Mouse (Mus musculus) intestine, postnatal 0 days (tissue): ENCODE results near the gene Ucp3. TPM values are rescaled to one million over a fixed set of nuclear protein-coding genes. Genes with fewer than 3 reads are reported as not detected.

ENCODE experiments used
- ATAC-seq: fragments of 200-750 bp; cut with Nextera tagmentation; 2 replicates; pipeline ENCODE4 v1.8.0; 2017; ENCODE audit warnings: mild to moderate bottlenecking, moderate TSS enrichment, moderate library complexity
- H3K27ac ChIP-seq: fragments of 300-500 bp; sonication (generic); 2 replicates; pipeline ENCODE4 v1.5.1; 2014; ENCODE audit warnings: mild to moderate bottlenecking, low read depth, low read length, moderate library complexity
- H3K27me3 ChIP-seq: fragments of 300-500 bp; sonication (generic); replicated peaks from 2 replicates; pipeline ENCODE4 v1.6.1; 2014; ENCODE audit warnings: low read length, mixed read lengths; ENCODE audit not compliant: control insufficient read depth, insufficient read depth
- H3K36me3 ChIP-seq: fragments of 300-500 bp; sonication (generic); 2 replicates; pipeline ENCODE4 v1.6.1; 2014; ENCODE audit warnings: mild to moderate bottlenecking, moderate library complexity; ENCODE audit not compliant: control insufficient read depth, insufficient read depth
- H3K4me1 ChIP-seq: fragments of 300-500 bp; sonication (generic); replicated peaks from 2 replicates; pipeline ENCODE4 v1.6.1; 2014; ENCODE audit warnings: antibody characterized with exemption, low read length, mixed read lengths; ENCODE audit not compliant: control insufficient read depth, insufficient read depth
- H3K4me2 ChIP-seq: fragments of 300-500 bp; sonication (generic); replicated peaks from 2 replicates; pipeline ENCODE4 v1.6.1; 2014; ENCODE audit warnings: low read depth, mild to moderate bottlenecking, moderate library complexity
- H3K4me3 ChIP-seq: fragments of 300-500 bp; sonication (generic); 2 replicates; pipeline ENCODE4 v1.5.1; 2014; ENCODE audit warnings: low read depth, low read length
- H3K9ac ChIP-seq: fragments of 300-500 bp; sonication (generic); 2 replicates; pipeline ENCODE4 v1.6.1; 2014; ENCODE audit warnings: mild to moderate bottlenecking, low read depth, low read length
- H3K9me3 ChIP-seq: fragments of 300-500 bp; sonication (generic); 2 replicates; pipeline ENCODE4 v1.6.1; 2016; ENCODE audit warnings: mixed run types; ENCODE audit not compliant: control insufficient read depth
- CTCF ChIP-seq: sonication (generic); IDR thresholded peaks from 2 replicates; pipeline ENCODE4 v1.5.1; 2016; ENCODE audit warnings: low read depth, mild to moderate bottlenecking, control low read depth, antibody characterized with exemption, moderate library complexity
- WGBS: fragments of 180-500 bp; shearing (Covaris S2); extraction: QIAGEN DNeasy Blood & Tissue Kit; methylation state at CpG from one replicate; pipeline ENCODE4 v1.1.7; 2014; 5-methylcytosine and 5-hydroxymethylcytosine counted together
- polyA plus RNA-seq: library from polyadenylated mRNA; unstranded; fragments of >200 nt; fragmentation: Nextera tagmentation; extraction: Ambion mirVana; gene quantifications from 2 replicates; pipeline ENCODE4 v1.2.1, GENCODE M21; 2015

Ucp3 gene
- polyA plus RNA-seq, 1 experiment from 2014 or later = not detected

DNA sequence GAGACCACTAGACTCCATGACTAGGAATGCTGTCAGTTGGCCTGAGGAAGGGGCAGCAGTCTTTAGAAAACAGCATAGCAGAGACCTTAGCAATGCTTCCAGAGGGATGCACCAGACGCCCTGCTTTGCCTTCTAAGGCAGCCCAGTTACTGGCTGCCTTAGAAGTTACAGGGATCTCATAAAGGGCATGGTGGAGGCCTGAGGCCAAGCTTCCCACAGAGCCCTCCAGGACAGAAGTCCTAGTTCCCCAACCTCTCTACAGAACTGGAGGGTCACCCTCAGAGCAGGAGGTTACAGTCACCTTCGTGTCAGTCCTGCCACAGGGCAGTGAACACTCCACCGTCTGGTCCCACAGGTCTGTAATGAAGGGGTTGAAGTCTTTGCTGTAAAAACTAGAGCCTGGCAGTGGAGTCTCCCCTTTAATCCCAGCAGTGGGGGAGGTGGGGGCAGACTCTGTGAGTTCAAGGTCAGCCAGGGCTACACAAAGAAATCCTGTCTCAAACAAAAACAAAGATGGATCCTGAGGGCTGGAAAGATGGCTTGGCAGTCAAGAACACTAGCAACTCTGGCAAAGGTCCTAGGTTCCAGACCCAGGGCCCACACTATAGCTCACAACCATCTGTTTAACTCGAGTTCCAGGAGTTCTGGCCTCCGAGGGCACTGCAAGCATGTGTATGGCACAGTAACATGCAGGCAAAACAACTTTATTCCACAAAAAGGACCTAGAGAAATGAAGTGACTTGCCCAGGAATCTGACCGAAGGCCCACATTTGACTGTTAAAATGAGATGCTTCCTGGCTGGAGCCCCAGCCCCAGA lies 28.4 kb downstream of the Ucp3 start:
- no peak for TF ChIP-seq CTCF
- H3K9ac ChIP-seq = no peak overlapping the region
- no peaks in the 10 kb centered on the region; the same call in 1 of the 2 replicates for H3K4me1 ChIP-seq
- no peak overlapping the region for H3K4me3 ChIP-seq
- no peak overlapping the region for H3K4me2 ChIP-seq
- 64% methylated on average over 6 of the region's 6 CpGs for WGBS
- peaks cover 38% of the 10 kb centered on the region for H3K36me3 ChIP-seq
- H3K9me3 ChIP-seq = no peaks in the 10 kb centered on the region
- H3K27me3 ChIP-seq = no peaks in the 10 kb centered on the region
- no peak overlapping the region for H3K27ac ChIP-seq
- ATAC-seq = no peak

DNA sequence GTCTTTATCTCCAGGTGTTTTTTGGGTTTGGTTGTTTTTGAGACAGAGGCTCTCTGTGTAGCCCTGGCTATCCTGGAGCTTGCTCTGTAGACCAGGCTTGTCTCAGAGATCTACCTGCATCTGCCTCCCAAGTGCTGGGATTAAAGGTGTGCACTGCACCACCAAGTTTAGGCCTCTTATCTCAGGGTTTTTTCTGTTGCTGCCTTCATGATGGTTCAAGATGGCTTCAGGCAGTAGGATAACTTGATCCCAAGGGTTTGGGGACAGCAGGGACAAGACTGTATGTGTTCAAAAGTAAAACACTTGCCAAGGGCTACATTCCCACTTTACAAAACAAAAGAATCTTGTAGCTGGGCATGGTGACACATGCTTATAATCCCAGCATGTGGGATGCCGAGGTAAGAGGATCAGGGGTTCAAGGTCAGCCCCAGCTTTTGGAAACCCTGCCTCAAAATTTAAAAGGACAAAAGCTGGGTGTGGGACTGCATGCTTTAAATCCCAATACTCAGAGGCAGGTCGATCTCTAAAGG lies 29.1 kb downstream of the Ucp3 start:
- Histone ChIP-seq H3K27me3 (no peaks in the 10 kb centered on the region), H3K4me3 (no peak overlapping the region), H3K4me1 (no peaks in the 10 kb centered on the region; the same call in 1 of the 2 replicates), H3K27ac (no peak overlapping the region), H3K36me3 (peaks cover 32% of the 10 kb centered on the region), H3K9ac (no peak overlapping the region), H3K4me2 (no peak overlapping the region), H3K9me3 (no peaks in the 10 kb centered on the region)
- TF ChIP-seq CTCF = no peak
- ATAC-seq = no peak
- WGBS = 36% methylated on average over 2 of the region's 2 CpGs

DNA sequence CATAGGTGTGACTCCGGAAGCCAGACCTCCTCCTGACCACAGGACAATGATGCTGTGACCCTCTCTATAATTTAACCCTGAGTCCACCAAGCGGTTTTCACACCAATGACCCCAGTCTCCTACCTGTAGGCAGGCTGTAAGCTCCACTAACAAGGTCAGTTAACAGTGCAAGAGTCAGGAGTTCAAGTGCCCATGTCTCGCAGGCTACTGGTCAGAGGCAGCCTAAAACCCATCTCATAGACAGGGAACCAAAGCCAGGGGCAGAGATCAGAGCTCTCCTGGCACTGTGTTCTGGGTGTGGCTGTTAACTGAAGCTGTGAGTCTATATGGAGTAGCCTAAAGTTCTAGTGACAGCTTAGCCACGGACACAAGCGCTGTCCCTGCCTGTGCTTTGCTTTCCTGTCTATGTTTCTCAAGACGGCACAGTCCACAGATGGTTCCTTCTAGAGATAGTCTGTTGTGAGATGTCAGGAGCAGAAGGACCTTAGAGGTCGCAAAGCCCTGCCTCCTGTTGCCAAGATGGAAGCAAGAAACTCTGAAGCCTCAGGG lies 29.7 kb downstream of the Ucp3 start:
- H3K36me3 ChIP-seq = peaks cover 27% of the 10 kb centered on the region
- no peaks in the 10 kb centered on the region for H3K9me3 ChIP-seq
- H3K27ac ChIP-seq = no peak overlapping the region
- TF ChIP-seq CTCF = no peak
- H3K9ac ChIP-seq = no peak overlapping the region
- H3K4me1 ChIP-seq = no peaks in the 10 kb centered on the region; the same call in 1 of the 2 replicates
- H3K4me3 ChIP-seq = no peak overlapping the region
- no peaks in the 10 kb centered on the region for H3K27me3 ChIP-seq
- 56% methylated on average over 7 of the region's 7 CpGs for WGBS
- ATAC-seq = no peak
- H3K4me2 ChIP-seq = no peak overlapping the region

DNA sequence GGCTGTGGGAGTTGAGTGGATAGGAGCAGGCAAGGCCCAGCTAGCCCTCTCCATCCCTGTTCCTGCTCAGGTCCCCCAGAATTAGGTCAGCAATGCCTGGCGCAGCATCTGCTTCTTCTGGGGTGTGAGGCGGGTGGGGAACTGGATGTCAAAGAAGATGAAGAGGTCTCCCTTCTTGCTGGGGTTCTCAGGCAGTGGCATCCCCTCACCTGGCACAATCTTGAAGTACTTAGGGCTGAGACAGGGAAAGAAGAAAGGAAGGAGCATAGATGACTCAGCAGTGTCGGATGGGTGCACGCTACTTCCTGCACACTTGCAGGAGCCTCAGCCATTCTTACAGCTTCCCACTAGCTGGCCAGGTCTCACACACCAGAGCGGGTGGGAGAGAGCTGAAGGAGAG lies 30.3 kb downstream of the Ucp3 start:
- H3K9me3 ChIP-seq = no peaks in the 10 kb centered on the region
- ATAC-seq = no peak
- H3K4me2 ChIP-seq = no peak overlapping the region
- TF ChIP-seq CTCF = no peak
- no peaks in the 10 kb centered on the region; the same call in 1 of the 2 replicates for H3K4me1 ChIP-seq
- H3K27me3 ChIP-seq = no peaks in the 10 kb centered on the region
- peaks cover 21% of the 10 kb centered on the region for H3K36me3 ChIP-seq
- no peak overlapping the region for H3K4me3 ChIP-seq
- 71% methylated on average over 5 of the region's 5 CpGs for WGBS
- no peak overlapping the region for H3K27ac ChIP-seq
- no peak overlapping the region for H3K9ac ChIP-seq

DNA sequence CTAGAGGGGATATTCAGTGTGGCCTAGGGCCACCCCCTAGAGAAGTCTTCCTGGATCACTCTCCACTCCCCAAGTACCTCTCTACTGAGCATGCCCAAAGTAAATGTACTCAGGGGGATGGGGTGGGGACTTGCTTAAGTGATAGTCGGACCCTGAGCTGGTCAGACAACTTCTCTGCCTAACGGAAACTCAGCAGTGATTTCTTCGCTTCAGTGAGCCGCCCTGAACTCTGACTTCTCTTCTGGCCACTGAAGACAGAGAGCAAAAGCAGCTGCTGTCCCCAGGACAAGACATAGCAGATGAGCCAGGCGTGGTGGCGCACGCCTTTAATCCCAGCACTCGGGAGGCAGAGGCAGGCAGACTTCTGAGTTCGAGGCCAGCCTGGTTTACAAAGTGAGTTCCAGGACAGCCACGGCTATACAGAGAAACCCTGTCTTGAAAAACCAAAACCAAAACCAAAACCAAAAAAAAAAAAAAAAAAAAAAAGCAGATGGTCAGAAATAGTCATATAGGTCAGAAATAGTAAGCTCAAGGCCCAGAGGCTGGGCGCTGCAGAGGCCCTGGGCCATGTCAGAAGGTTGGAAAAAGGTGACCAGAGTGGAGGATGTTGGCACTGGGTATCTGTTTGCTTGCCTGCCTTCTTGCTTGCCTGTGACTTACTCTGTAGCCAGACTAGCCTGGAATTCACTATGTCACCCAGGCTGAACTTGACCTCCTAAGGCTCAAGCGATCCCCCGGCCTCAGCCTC lies 32.1 kb downstream of the Ucp3 start:
- ATAC-seq = no peak
- WGBS = 64% methylated on average over 13 of the region's 13 CpGs
- Histone ChIP-seq H3K9me3 (no peaks in the 10 kb centered on the region), H3K27ac (no peak overlapping the region), H3K27me3 (no peaks in the 10 kb centered on the region), H3K4me3 (no peak overlapping the region), H3K36me3 (peaks cover 2% of the 10 kb centered on the region; the same call in 1 of the 2 replicates), H3K4me1 (no peaks in the 10 kb centered on the region; the same call in 1 of the 2 replicates), H3K4me2 (no peak overlapping the region), H3K9ac (no peak overlapping the region)
- TF ChIP-seq CTCF = no peak

DNA sequence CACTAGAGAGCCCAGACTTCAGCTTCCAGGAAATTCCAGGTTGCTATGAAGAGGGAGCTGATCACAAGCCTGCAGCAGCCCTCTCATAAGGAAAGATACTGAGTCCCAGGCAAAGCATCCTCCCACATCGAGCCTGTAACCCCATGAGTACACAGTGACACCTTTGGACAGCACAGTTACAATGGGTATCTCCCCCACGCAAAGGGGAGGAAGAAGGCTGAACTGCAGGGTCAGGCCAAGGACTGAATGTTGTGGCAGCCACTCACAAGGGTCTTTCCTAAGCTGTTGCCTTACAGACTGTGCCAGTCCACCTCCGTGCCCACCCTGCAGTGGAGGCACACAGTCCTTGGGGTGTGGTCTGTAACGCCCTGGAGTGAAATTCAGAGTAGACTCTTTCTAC lies 33.7 kb downstream of the Ucp3 start:
- H3K9ac ChIP-seq = no peak overlapping the region
- no peak for TF ChIP-seq CTCF
- no peak overlapping the region for H3K4me2 ChIP-seq
- no peaks in the 10 kb centered on the region for H3K9me3 ChIP-seq
- no peak overlapping the region for H3K4me3 ChIP-seq
- H3K4me1 ChIP-seq = no peaks in the 10 kb centered on the region; the same call in 1 of the 2 replicates
- WGBS = 58% methylated on average over 4 of the region's 4 CpGs
- no peak for ATAC-seq
- no peaks in the 10 kb centered on the region for H3K27me3 ChIP-seq
- no peak overlapping the region for H3K27ac ChIP-seq
- no peaks in the 10 kb centered on the region for H3K36me3 ChIP-seq
